Mouse (Mus musculus) lung, postnatal 14 days (tissue): ENCODE data around the gene Tas2r129.
"Not testable (repeated sequence)": the region's sequence is repeated elsewhere in the genome, so short reads cannot be mapped to it uniquely, and the experiment has no call there.

Source experiments
- DNase-seq: peaks from one replicate; pipeline ENCODE4 v3.0.0; 2021

Gene Tas2r129

GRCm38 (mm10) chr6:132950802-132951201 lies at the start of gene Tas2r129:
Tas2r129 (plus strand) TSS chr6:132951102.
- no peak for DNase-seq

GRCm38 (mm10) chr6:132909351-132909750 lies 41.6 kb upstream of the Tas2r129 start, which contains the start of gene Tas2r125:
Tas2r125 (plus strand) TSS chr6:132909651.
- no peak for DNase-seq

GRCm38 (mm10) chr6:132941376-132941775 lies 9.5 kb upstream of the Tas2r129 start:
- not testable (repeated sequence) for DNase-seq

GRCm38 (mm10) chr6:132957819-132958218 lies 6.9 kb downstream of the Tas2r129 start, which contains the start of gene Tas2r131:
Tas2r131 (minus strand) TSS chr6:132957919.
- no peak for DNase-seq

- no peak for DNase-seq
Observed at GRCm38 (mm10) chr6:132980865-132981264, 30.0 kb downstream of the Tas2r129 start, which contains the start of gene Tas2r109. Tas2r109 (minus strand) TSS chr6:132980965.
